Mouse (Mus musculus) heart, embryonic 10.5 days (tissue): Measurements from ENCODE around the gene Rprd2. TPM values are rescaled to one million over a fixed set of nuclear protein-coding genes. Genes with fewer than 3 reads are reported as not detected.
"Not testable (repeated sequence)": the region's sequence is repeated elsewhere in the genome, so short reads cannot be mapped to it uniquely, and the experiment has no call there.

ENCODE experiments used
- DNase-seq: peaks from one replicate; pipeline ENCODE4 v3.0.0-alpha.2; 2017; ENCODE audit warnings: low spot score
- H3K27ac ChIP-seq: fragments of 300-500 bp; sonication (generic); 2 replicates; pipeline ENCODE4 v1.5.1; 2016; ENCODE audit warnings: mild to moderate bottlenecking
- H3K27me3 ChIP-seq: fragments of 300-500 bp; sonication (generic); 2 replicates; pipeline ENCODE4 v1.6.1; 2016; ENCODE audit warnings: mild to moderate bottlenecking; ENCODE audit not compliant: poor library complexity, insufficient read depth, severe bottlenecking
- H3K36me3 ChIP-seq: fragments of 300-500 bp; sonication (generic); 2 replicates; pipeline ENCODE4 v1.6.1; 2016; ENCODE audit warnings: mild to moderate bottlenecking, moderate library complexity
- H3K4me1 ChIP-seq: fragments of 300-500 bp; sonication (generic); 2 replicates; pipeline ENCODE4 v1.6.1; 2016; ENCODE audit warnings: mild to moderate bottlenecking
- H3K4me3 ChIP-seq: fragments of 300-500 bp; sonication (generic); 2 replicates; pipeline ENCODE4 v1.5.1; 2016; ENCODE audit warnings: mild to moderate bottlenecking, moderate library complexity
- H3K9me3 ChIP-seq: fragments of 300-500 bp; sonication (generic); 2 replicates; pipeline ENCODE4 v1.6.1; 2016; ENCODE audit warnings: mild to moderate bottlenecking, moderate library complexity
- WGBS: fragments of 180-500 bp; shearing (Covaris S2); methylation state at CpG from one replicate; pipeline ENCODE4 v1.1.7; 2016; 5-methylcytosine and 5-hydroxymethylcytosine counted together
- polyA plus RNA-seq: library from polyadenylated mRNA; unstranded; fragments of >200 nt; fragmentation: Nextera tagmentation; extraction: Ambion mirVana; gene quantifications from 2 replicates; pipeline ENCODE4 v1.2.1, GENCODE M21; 2016

The Rprd2 gene
- polyA plus RNA-seq, 1 experiment from 2014 or later = 22.7 TPM

DNA sequence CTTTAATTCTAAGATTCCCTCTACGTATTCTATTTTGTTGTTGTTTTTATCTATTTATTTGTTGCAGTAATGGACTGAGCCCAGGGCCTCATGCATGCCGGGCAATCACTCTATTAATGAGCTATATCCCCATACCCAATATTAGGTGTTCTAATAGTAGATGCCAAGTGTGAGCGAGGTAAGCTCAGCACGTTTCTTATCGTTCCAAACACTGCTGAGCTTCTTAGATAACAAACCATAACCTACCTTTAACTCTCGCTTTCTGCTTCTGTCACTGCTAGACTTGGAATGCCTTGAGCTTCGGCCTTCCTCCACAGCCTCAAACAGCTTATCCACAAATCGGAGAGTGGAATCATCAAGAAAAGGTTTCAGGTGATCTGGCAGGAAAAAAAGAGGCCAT lies 32.7 kb upstream of the Rprd2 start:
- Histone ChIP-seq H3K27ac (no peak overlapping the region), H3K4me1 (peaks cover 8% of the 10 kb centered on the region), H3K27me3 (no peaks in the 10 kb centered on the region), H3K4me3 (no peak overlapping the region), H3K9me3 (no peaks in the 10 kb centered on the region), H3K36me3 (peaks cover 73% of the 10 kb centered on the region)
- no peak for DNase-seq
- 88% methylated on average over 8 of the region's 8 CpGs for WGBS

DNA sequence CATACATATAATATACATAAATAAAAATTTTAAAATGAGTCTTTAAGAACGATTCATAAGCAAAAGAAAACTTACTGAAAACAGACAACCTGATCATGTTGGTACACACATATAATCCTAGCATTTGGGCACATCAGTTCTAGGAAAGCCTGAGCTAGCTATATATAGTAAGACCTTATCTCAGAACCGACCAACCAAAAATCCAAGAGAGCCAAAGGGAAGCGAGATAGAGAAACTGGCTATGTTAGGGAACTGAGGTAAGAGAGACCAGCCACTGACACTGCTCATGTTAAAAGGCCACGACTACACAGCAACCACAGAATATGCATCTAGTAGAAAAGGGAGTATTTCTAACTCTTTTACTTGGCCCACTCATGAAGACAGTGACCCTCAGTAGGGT lies 31.9 kb upstream of the Rprd2 start:
- H3K36me3 ChIP-seq = peaks cover 80% of the 10 kb centered on the region
- 44% methylated on average over 4 of the region's 4 CpGs for WGBS
- H3K4me1 ChIP-seq = peaks cover 8% of the 10 kb centered on the region
- H3K27ac ChIP-seq = no peak overlapping the region; the same call in 1 of the 2 replicates
- DNase-seq = no peak
- H3K9me3 ChIP-seq = no peaks in the 10 kb centered on the region
- no peaks in the 10 kb centered on the region for H3K27me3 ChIP-seq
- no peak overlapping the region for H3K4me3 ChIP-seq

DNA sequence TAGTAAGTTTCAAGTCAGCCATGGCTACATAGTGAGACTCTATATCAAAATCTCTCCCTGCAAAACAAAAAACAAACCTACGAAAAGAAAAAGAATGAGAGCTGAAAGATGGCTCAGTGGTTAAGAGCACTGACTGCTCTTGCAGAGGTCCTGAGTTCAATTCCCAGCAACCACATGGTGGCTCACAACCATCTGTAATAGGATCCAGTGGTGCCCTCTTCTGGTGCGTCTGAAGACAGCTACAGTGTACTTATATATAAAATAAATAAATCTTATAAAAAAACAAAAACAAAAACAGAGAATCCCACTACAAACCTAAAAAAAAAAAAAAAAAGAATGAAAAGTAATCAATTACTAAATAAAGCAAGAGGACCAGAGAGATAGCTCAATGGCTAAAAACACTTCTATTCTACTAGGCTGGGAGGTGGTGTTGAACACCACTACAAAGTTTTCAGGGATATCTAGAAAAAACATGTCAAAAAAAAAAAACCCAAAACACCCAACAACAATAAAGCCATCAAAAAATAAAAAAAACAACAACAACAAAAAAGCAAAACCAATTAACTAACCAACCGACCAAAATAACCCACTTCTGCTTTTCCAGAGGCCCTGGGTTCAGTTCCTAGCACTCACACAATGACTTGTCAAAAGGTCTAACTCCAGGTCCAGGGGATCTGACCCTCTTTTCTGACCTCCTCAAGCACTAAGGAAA lies 24.0 kb upstream of the Rprd2 start:
- Histone ChIP-seq H3K9me3 (no peaks in the 10 kb centered on the region), H3K4me3 (no peak overlapping the region), H3K4me1 (no peaks in the 10 kb centered on the region), H3K27ac (no peak overlapping the region), H3K36me3 (peaks cover 95% of the 10 kb centered on the region), H3K27me3 (no peaks in the 10 kb centered on the region)
- no peak for DNase-seq
- WGBS = 87% methylated on average over 3 of the region's 3 CpGs

DNA sequence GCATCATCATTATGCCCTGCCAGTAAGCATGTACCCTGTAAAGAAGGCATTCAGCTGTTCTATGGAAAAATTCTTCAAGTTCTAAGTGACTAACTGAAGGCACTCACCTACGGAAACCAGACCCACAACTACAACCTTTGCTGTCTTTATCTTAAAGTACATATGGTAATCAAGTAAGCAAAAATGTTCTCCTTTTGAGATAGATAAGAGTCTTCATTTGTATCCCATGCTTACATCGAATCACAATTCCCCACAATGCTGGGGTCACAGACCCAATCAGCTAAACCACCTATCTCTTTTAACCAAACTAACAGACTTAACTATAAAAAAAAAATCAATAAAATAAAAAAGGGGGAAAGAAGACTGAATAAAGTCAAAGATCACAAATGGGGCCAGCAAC lies 20.6 kb upstream of the Rprd2 start:
- Histone ChIP-seq H3K27me3 (no peaks in the 10 kb centered on the region), H3K4me3 (no peak overlapping the region), H3K36me3 (peaks cover 92% of the 10 kb centered on the region), H3K4me1 (no peaks in the 10 kb centered on the region), H3K27ac (no peak overlapping the region), H3K9me3 (no peaks in the 10 kb centered on the region)
- DNase-seq = no peak
- 84% methylated on average over 2 of the region's 2 CpGs for WGBS

DNA sequence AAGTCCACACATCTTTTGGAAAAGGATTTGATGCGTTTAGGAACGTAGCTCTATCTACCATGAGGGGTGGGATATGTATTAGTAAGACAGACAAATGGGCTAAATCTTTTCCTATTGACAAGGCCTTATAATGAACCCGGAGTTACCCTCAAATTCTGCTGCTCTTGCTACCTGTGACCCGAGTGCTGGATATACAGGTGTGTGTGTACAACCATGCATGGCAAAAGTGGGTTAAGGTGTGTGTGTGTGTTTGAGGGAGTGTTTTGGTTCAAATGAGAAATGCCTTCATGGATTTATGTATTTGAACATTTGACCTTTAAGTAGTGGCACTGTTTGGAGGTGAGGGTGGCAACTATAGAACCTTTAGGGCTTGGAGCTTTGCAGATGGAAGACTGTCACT lies 10.4 kb upstream of the Rprd2 start:
- DNase-seq = no peak
- WGBS = 97% methylated on average over 4 of the region's 4 CpGs
- Histone ChIP-seq H3K36me3 (peaks cover 66% of the 10 kb centered on the region), H3K9me3 (no peaks in the 10 kb centered on the region), H3K4me1 (no peaks in the 10 kb centered on the region), H3K4me3 (no peak overlapping the region), H3K27me3 (no peaks in the 10 kb centered on the region), H3K27ac (no peak overlapping the region)

DNA sequence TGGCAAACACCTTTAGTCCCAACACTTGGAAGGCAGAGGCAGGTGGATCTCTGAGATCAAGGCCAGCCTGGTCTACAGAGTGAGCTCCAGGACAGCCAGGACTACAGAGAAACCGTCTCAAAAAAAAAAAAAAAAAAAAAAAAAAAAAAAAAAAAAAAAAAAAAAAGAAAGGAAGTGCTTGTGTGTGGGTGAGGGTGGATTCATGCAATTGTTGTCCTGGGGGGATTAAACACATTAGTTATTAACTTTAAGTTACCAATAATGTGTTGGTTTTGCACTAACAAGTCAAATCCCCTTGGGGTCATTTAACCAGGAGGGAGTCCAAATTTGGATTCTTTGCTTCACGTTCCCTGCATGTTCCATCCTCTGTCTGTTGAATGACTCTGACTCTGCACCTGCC lies 7.6 kb upstream of the Rprd2 start:
- 78% methylated on average over 2 of the region's 2 CpGs for WGBS
- H3K27ac ChIP-seq = no peak overlapping the region
- H3K27me3 ChIP-seq = no peaks in the 10 kb centered on the region
- DNase-seq = no peak
- H3K36me3 ChIP-seq = peaks cover 39% of the 10 kb centered on the region
- no peaks in the 10 kb centered on the region for H3K9me3 ChIP-seq
- no peak overlapping the region for H3K4me3 ChIP-seq
- H3K4me1 ChIP-seq = no peaks in the 10 kb centered on the region

DNA sequence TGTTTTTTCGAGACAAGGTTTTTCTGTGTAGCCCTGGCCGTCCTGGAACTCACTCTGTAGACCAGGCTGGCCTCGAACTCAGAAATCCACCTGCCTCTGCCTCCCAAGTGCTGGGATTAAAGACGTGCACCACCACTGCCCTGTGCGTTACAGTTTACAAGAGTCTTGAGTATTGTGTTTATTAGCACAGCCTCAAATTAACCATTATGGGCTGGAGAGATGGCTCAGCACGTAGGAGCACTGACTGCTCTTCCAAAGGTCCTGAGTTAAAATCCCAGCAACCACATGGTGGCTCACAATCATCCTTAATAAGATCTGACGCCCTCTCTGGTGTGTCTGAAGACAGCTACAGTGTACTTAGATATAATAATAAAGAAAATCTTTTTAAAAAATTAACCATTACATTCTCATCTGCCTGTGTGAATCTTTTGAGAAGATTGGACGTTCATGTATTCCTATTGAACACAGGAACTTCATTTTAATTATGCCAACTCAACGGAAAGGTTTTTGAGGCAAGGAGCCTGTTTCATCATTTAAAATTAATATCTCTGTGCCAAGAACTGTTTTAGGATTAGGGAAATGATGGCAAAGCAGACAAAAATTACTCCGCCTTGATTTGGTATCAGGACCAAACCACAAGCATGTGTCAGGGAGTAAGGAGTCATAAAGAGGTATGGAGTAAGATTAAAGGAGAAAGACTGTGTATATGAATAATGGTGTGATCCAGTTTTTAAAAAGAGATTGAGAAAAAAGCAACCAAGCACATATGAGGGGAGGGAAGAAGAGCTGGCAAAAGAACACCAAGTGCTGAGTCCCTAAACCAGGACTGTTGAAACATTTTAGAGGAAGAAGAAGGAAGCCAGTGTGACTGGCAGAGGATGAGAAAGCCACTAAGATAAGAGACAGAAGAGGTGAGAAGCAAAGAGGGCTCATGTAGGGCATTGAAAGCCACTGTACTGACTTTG lies 1.7 kb upstream of the Rprd2 start:
- H3K27me3 ChIP-seq = no peaks in the 10 kb centered on the region
- DNase-seq = no peak
- H3K9me3 ChIP-seq = no peaks in the 10 kb centered on the region
- peaks cover 9% of the 10 kb centered on the region for H3K4me1 ChIP-seq
- H3K27ac ChIP-seq = peak overlapping the region; percentile 100
- WGBS = 39% methylated on average over 10 of the region's 10 CpGs
- H3K4me3 ChIP-seq = peak overlapping the region; percentile 91
- no peaks in the 10 kb centered on the region; the same call in none of the 2 replicates for H3K36me3 ChIP-seq

DNA sequence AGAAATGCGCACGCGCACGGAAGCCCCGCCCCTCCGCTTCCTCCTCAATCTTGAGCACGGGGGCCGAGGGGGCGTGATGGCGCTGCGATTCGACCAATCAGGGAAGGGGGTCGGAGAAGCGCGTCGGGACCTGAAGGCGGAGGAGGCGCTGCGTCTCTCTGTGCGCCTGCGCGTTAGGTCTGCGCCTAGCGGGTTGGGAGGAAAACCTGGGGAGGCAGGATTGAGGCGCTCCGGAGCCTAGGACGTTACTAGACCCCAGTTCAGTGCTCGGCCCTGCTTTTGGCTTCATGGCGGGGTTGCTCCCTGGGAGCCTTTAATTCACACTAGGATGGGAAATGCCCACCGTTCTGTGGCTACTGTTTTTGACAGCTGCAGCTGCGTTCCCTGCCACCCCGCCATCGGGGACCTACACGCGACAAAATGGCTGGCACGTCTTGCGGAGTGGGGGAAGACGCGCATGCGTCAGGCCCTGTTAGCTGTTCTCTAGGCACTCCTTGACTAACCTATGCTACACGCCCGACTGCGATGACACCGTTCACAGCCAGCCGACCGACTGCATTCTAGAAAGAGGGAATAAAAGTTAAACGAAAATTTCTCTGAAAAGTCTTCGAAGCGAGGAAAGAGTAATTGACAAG lies 805 bp upstream of the Rprd2 start:
- H3K36me3 ChIP-seq = no peaks in the 10 kb centered on the region; the same call in none of the 2 replicates
- under 1% methylated on average over 49 of the region's 49 CpGs for WGBS
- peak overlapping the region; percentile 100 for H3K27ac ChIP-seq
- peak overlapping the region; percentile 91 for H3K4me3 ChIP-seq
- peak; percentile 100 for DNase-seq
- peaks cover 9% of the 10 kb centered on the region for H3K4me1 ChIP-seq
- H3K9me3 ChIP-seq = no peaks in the 10 kb centered on the region
- H3K27me3 ChIP-seq = no peaks in the 10 kb centered on the region

DNA sequence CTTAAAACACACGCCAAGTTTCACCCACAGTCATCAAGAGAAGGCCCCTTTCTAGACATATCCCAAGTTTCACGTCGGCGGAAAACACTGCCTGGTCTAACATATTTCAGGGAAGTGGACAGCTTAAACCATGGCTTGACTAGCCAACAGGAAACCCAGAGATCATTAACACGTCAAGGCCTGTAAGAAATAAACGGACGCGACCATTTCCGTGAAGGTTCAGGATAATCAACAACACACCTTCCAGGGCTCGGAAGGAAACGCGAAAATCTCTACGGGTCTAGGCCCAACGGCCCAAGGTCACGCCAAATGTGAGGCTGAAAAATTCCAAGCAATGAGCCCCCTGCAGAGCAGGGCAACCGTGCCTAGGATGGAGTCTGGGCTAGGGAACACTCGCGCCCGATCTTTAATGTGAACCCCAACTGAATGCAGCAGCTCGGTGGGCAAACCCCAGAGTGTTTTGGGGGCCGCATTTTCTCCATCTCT lies 594 bp downstream of the Rprd2 start:
- H3K27me3 ChIP-seq = no peaks in the 10 kb centered on the region
- WGBS = under 1% methylated on average over 21 of the region's 21 CpGs
- peaks cover 9% of the 10 kb centered on the region for H3K4me1 ChIP-seq
- H3K9me3 ChIP-seq = no peaks in the 10 kb centered on the region
- H3K36me3 ChIP-seq = no peaks in the 10 kb centered on the region; the same call in none of the 2 replicates
- peak overlapping the region; percentile 91 for H3K4me3 ChIP-seq
- DNase-seq = peak; percentile 78
- H3K27ac ChIP-seq = peak overlapping the region; percentile 100

DNA sequence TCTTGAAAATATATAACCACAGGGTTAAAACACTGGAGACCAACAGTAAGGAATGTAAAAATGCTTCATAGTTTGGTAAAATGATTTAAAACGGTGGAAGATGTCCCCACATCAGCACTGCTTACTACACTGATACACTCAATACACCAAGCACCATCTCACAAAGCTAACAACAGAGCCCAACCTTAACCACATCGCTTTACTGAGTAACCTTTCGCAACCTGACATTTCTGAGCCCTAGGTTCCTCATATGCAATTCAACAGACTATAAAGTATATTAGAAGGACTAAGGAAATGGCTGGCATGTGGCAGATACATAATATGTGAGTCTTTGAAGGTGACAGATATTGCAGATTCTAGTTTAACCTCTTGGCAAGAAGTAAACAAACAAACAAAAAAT lies 2.0 kb downstream of the Rprd2 start:
- no peaks in the 10 kb centered on the region for H3K9me3 ChIP-seq
- peaks cover 9% of the 10 kb centered on the region for H3K4me1 ChIP-seq
- no peak overlapping the region for H3K27ac ChIP-seq
- H3K4me3 ChIP-seq = peak overlapping the region; percentile 3; the same call in 1 of the 2 replicates
- no peaks in the 10 kb centered on the region for H3K27me3 ChIP-seq
- 92% methylated on average over 3 of the region's 3 CpGs for WGBS
- H3K36me3 ChIP-seq = peaks cover 5% of the 10 kb centered on the region
- no peak for DNase-seq

DNA sequence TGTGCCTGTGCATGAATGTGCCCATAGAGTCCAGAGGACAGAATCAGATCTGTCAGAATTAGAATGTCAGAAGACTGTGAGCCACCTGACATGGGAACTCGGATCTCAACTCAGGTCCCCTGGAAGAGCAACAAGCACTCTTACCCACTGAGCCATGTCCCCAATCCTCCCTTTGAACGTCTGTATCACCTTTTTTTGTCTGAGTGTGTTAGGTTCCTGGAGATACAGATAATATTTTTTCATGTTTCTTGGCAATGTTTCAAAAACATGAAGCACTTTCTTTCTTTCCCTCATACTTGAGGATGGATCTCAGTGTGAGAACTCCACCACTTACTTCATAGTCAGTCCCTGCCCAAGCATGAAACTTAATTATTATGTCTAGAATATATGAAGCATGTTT lies 10.3 kb downstream of the Rprd2 start:
- DNase-seq = no peak
- WGBS = 70% methylated on average over 2 of the region's 2 CpGs
- H3K27me3 ChIP-seq = no peaks in the 10 kb centered on the region
- peaks cover 26% of the 10 kb centered on the region for H3K36me3 ChIP-seq
- H3K4me1 ChIP-seq = no peaks in the 10 kb centered on the region
- H3K4me3 ChIP-seq = no peak overlapping the region
- H3K9me3 ChIP-seq = no peaks in the 10 kb centered on the region
- H3K27ac ChIP-seq = no peak overlapping the region

DNA sequence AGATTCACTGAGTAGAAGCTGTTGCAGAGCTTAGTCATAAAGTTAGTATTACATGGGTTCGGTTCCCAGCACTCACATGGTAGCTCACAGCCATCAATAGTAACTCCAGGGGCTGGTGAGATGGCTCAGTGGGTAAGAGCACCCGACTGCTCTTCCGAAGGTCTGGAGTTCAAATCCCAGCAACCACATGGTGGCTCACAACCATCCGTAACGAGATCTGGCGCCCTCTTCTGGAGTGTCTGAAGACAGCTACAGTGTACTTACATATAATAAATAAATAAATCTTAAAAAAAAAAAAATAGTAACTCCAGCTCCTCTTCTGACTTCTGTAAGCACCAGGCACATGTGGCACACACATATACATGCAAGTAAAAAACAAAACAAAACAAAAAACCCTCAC lies 11.0 kb downstream of the Rprd2 start:
- peaks cover 32% of the 10 kb centered on the region for H3K36me3 ChIP-seq
- H3K27ac ChIP-seq, H3K4me1 ChIP-seq, DNase-seq, H3K4me3 ChIP-seq, H3K9me3 ChIP-seq, H3K27me3 ChIP-seq: not testable (repeated sequence)
- 81% methylated on average over 6 of the region's 6 CpGs for WGBS

DNA sequence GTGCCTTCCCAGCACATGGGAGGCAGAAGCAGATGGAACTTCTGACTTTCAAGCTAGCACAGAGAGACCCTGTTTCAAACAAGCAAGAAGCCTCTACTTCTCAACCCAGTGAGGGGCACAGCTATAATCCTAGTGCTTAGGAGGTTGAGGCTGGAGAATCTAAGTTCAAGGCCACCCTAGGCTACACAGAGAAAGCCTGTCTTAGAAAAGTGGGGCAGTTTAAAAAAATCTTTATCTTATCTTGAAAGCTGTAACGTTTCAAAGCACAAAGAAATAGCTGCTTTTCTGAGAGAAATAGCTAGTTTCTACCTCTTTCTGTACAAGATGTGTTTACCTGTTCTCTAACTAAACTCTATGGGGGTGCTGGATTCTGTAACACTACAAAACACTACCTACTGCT lies 12.0 kb downstream of the Rprd2 start:
- DNase-seq = no peak
- WGBS = 31% methylated on average over 1 of the region's 1 CpGs
- Histone ChIP-seq H3K27ac (no peak overlapping the region), H3K36me3 (peaks cover 33% of the 10 kb centered on the region), H3K4me3 (no peak overlapping the region), H3K27me3 (no peaks in the 10 kb centered on the region), H3K9me3 (no peaks in the 10 kb centered on the region), H3K4me1 (no peaks in the 10 kb centered on the region)
